Mouse (Mus musculus) heart, adult 2 months (tissue): ENCODE results near the gene Bik.

Experiments used
- CTCF ChIP-seq: fragments of 200-600 bp; IDR thresholded peaks from 2 replicates; pipeline ENCODE4 v1.8.1; 2022; ENCODE audit warnings: antibody characterized with exemption, mild to moderate bottlenecking, moderate library complexity
- POLR2A ChIP-seq: fragments of 200-500 bp; IDR thresholded peaks from 2 replicates; pipeline ENCODE4 v1.6.1; 2011; ENCODE audit warnings: mild to moderate bottlenecking, low read depth, low read length, control low read depth; ENCODE audit not compliant: insufficient read depth

- TF ChIP-seq POLR2A (no peak), CTCF (no peak)
Measured at GRCm38 (mm10) chr15:83560941-83561477, 34.3 kb downstream of the Bik start.
